Mouse (Mus musculus): ENCODE results near the gene Plekhm1.

GRCm38 (mm10) chr11:103370397-103371221 lies 41.9 kb downstream of the Plekhm1 start:
- TF ChIP-seq POLR2A (IDR thresholded peaks at IDR 0.05; ENCODE audit: control insufficient read depth, low read depth, low read length) (no peak), CTCF (IDR thresholded peaks at IDR 0.05; ENCODE audit: control insufficient read depth, insufficient read depth, insufficient replicate concordance, low read depth, low read length) (no peak)
